ENCODE assay signal across 1 mouse cellular context in the genomic region with DNA sequence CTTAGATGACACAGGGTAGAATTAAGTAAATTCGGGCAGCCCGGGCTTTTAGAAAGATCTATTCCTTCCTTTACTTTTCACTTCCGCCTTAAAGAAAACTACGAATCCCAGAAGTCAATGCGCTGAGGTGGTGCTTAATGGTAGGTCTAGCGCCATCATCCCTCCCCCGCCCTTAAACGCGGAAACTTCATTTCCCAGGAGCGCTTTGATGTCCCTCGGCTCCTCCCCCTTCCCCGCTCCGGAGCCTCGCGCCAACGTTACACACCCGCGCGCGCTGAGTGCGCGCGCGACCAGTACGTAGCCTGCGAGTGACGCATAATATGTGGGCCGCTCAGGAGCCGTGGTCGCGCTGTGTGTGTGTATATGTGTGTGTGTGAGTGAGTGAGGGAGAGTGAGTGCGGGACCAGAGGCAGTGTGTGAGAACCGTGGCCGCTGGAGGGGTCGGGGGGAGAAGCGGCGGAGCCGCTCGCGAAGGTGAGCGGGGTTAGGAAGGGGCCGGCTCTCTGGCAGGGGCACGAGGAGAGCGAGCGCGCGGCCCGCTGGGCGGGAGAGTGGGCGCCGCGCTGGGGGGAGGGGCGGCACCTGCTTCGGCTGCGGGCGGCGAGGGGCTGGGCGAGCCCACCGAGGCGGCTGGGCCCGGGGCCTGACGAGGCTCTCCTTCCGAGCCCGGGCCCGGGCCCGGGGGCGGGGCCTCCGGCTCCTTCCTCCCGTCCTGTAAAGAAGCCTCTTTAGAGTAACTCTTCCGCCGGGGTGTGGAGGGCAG.
TF ChIP-seq lines count a peak whose summit lies in the region.

Gene Dcaf1 (plus strand): TSS at position 257 of the 763 bp plus-strand sequence.

TF ChIP-seq in MEL, 35 proteins besides CTCF, POLR2A, EP300 and RAD21 (continued from another document):
- no peak for TF ChIP-seq UBTF (IDR thresholded peaks at IDR 0.05; ENCODE audit: borderline replicate concordance, insufficient read depth, low read depth, low read length)
- TF ChIP-seq ZC3H11A (IDR thresholded peaks at IDR 0.05; ENCODE audit: low read depth, low read length) = no peak
- TF ChIP-seq NELFE (IDR thresholded peaks at IDR 0.05; ENCODE audit: low read depth, low read length) = peak; percentile 55; the same call in 1 of the 2 replicates
- TF ChIP-seq RCOR1 (IDR thresholded peaks at IDR 0.05; ENCODE audit: low read depth, low read length) = no peak
- no peak for TF ChIP-seq SMC3 (IDR thresholded peaks at IDR 0.05; ENCODE audit: low read depth, low read length)
- no peak for TF ChIP-seq CHD1 (IDR thresholded peaks at IDR 0.05; ENCODE audit: low read depth, low read length)
- peak; percentile 79 for TF ChIP-seq POLR2AphosphoS2 (IDR thresholded peaks at IDR 0.05; ENCODE audit: low read length)
- peak; percentile 28; the same call in 1 of the 2 replicates for TF ChIP-seq ETS1 (IDR thresholded peaks at IDR 0.05; ENCODE audit: low read depth, low read length)
- TF ChIP-seq E2F4 (IDR thresholded peaks at IDR 0.05; ENCODE audit: borderline replicate concordance, low read depth, low read length) = peak; percentile 94
- TF ChIP-seq ZMIZ1 (IDR thresholded peaks at IDR 0.05; ENCODE audit: low read depth, low read length) = peak; percentile 43; the same call in 1 of the 2 replicates
- TF ChIP-seq ELF1 (IDR thresholded peaks at IDR 0.05; ENCODE audit: low read depth, low read length) = peak; percentile 99
- no peak for TF ChIP-seq GABPA (IDR thresholded peaks at IDR 0.05; ENCODE audit: low read depth, low read length)
- TF ChIP-seq BHLHE40 (IDR thresholded peaks at IDR 0.05; ENCODE audit: borderline replicate concordance, low read depth, low read length) = no peak
